Mouse (Mus musculus) neural tube, embryonic 12.5 days (tissue): Measurements from ENCODE around the gene Mia2. TPM values are rescaled to one million over a fixed set of nuclear protein-coding genes. Genes with fewer than 3 reads are reported as not detected.

ENCODE experiments used
- ATAC-seq: fragments of 200-750 bp; cut with Nextera tagmentation; 2 replicates; pipeline ENCODE4 v1.8.0; 2017; ENCODE audit warnings: low read depth, mild to moderate bottlenecking, moderate TSS enrichment, moderate library complexity; ENCODE audit not compliant: low FRiP score
- H3K27ac ChIP-seq: fragments of 300-500 bp; sonication (generic); 2 replicates; pipeline ENCODE4 v1.5.1; 2016
- H3K27me3 ChIP-seq: fragments of 300-500 bp; sonication (generic); replicated peaks from 2 replicates; pipeline ENCODE4 v1.6.1; 2016; ENCODE audit warnings: mild to moderate bottlenecking
- H3K36me3 ChIP-seq: fragments of 300-500 bp; sonication (generic); 2 replicates; pipeline ENCODE4 v1.6.1; 2016; ENCODE audit warnings: mild to moderate bottlenecking
- H3K4me1 ChIP-seq: fragments of 300-500 bp; sonication (generic); 2 replicates; pipeline ENCODE4 v1.6.1; 2016
- H3K4me2 ChIP-seq: fragments of 300-500 bp; sonication (generic); replicated peaks from 2 replicates; pipeline ENCODE4 v1.6.1; 2016; ENCODE audit warnings: mild to moderate bottlenecking
- H3K4me3 ChIP-seq: fragments of 300-500 bp; sonication (generic); 2 replicates; pipeline ENCODE4 v1.5.1; 2016
- H3K9ac ChIP-seq: fragments of 300-500 bp; sonication (generic); 2 replicates; pipeline ENCODE4 v1.6.1; 2016; ENCODE audit warnings: mild to moderate bottlenecking
- H3K9me3 ChIP-seq: fragments of 300-500 bp; sonication (generic); 2 replicates; pipeline ENCODE4 v1.6.1; 2016; ENCODE audit warnings: mild to moderate bottlenecking
- WGBS: fragments of 180-500 bp; shearing (Covaris S2); methylation state at CpG from one replicate; pipeline ENCODE4 v1.1.7; 2016; 5-methylcytosine and 5-hydroxymethylcytosine counted together
- polyA plus RNA-seq: library from polyadenylated mRNA; unstranded; fragments of >200 nt; fragmentation: Nextera tagmentation; extraction: Ambion mirVana; gene quantifications from 2 replicates; pipeline ENCODE4 v1.2.1, GENCODE M21; 2016

The Mia2 gene
- polyA plus RNA-seq, 1 experiment from 2014 or later, result 53.8 TPM

DNA sequence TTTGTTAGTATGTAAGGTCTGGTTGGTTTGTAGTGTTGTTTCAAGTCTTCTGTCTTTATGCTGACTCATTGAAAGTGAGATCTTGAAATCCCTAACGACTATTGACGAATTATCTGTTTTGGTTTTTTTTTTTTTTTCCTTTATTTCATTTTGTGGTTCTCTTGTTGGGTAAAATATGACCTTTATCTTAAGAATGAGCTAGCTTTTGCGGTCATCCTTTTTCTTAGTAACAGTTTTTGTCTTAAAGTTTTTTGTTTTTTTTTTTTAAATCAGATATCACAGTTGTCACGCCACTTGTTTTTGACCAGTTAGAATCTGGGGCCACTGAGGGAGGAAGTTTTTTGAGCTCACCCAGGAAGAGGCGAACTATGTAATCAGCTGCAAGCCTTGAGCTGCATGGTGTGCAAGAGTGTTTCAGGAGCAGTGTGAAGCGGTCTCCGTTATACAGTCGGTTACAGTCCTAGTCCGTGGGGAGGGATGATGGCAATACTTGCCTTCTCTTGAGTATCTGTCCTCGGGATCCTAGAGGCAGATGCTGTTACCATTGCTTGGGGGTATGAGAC lies 37.9 kb downstream of the Mia2 start:
- H3K36me3 ChIP-seq, result peaks cover 7% of the 10 kb centered on the region; the same call in 1 of the 2 replicates
- 0 out of 2 replicates have a peak overlapping the region, but pooled peaks have one; percentile 74 for H3K4me2 ChIP-seq

GRCm38 (mm10) chr12:59135096-59135495 lies 39.5 kb downstream of the Mia2 start:
- H3K9me3 ChIP-seq, result no peaks in the 10 kb centered on the region
- no peaks in the 10 kb centered on the region for H3K27me3 ChIP-seq
- no peak overlapping the region for H3K4me3 ChIP-seq
- WGBS, result 94% methylated on average over 4 of the region's 4 CpGs
- H3K4me2 ChIP-seq, result no peak overlapping the region
- peaks cover 22% of the 10 kb centered on the region for H3K36me3 ChIP-seq
- H3K9ac ChIP-seq, result no peak overlapping the region
- ATAC-seq, result no peak
- peaks cover 18% of the 10 kb centered on the region for H3K4me1 ChIP-seq
- no peak overlapping the region for H3K27ac ChIP-seq

More for the DNA sequence above, 37.9 kb downstream of the Mia2 start:
- Histone ChIP-seq H3K27me3 (no peaks in the 10 kb centered on the region), H3K4me1 (peaks cover 18% of the 10 kb centered on the region), H3K4me3 (no peak overlapping the region), H3K27ac (no peak overlapping the region), H3K9ac (no peak overlapping the region), H3K9me3 (no peaks in the 10 kb centered on the region)
- no peak for ATAC-seq
- 90% methylated on average over 10 of the region's 10 CpGs for WGBS

DNA sequence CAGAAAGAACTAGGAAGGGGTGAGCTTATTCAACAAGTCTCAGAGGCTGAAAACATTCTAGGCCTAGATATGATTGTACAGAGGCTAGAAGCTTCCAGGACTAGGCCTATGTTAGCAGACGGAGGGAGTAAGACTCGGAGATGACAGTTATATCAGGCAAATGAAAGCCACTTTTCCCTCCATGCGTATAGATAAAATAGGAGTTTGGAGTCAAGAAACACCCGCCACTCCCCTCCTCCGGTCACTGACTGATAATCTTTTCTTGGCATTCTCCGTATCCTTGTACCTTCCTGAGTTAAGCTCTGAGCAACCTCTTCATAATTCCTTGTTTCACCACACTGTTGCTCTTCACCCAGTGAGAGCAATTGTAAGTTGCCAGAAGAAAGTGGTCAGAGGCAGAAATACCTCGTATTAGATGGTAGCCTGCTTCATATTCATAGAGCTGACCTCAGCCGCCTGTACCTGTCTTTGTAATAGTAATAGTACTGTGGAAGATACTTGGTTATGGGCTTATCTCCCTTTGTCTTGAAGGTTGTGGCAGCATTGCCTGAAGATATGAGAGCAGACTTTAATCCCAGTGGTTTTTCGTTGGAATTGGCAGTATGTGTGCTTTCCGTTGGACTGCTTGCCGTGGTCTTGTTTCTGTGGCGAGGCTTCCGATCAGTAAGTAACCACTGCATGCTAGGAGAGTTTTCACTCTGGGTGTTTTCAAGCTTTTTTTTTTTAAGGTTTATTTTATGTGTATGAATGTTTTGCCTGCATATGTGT lies 40.1 kb downstream of the Mia2 start:
- Histone ChIP-seq H3K27me3 (no peaks in the 10 kb centered on the region), H3K4me1 (peaks cover 15% of the 10 kb centered on the region), H3K27ac (no peak overlapping the region), H3K36me3 (peaks cover 25% of the 10 kb centered on the region), H3K4me3 (no peak overlapping the region), H3K4me2 (no peak overlapping the region), H3K9me3 (no peaks in the 10 kb centered on the region), H3K9ac (no peak overlapping the region)
- WGBS, result 94% methylated on average over 13 of the region's 13 CpGs
- no peak for ATAC-seq

GRCm38 (mm10) chr12:59137031-59137430 lies 41.4 kb downstream of the Mia2 start:
- Histone ChIP-seq H3K4me3 (no peak overlapping the region), H3K36me3 (peaks cover 34% of the 10 kb centered on the region), H3K9ac (no peak overlapping the region), H3K27me3 (no peaks in the 10 kb centered on the region), H3K4me2 (no peak overlapping the region), H3K27ac (no peak overlapping the region), H3K9me3 (no peaks in the 10 kb centered on the region), H3K4me1 (peaks cover 12% of the 10 kb centered on the region)
- ATAC-seq, result no peak
- 86% methylated on average over 6 of the region's 6 CpGs for WGBS

DNA sequence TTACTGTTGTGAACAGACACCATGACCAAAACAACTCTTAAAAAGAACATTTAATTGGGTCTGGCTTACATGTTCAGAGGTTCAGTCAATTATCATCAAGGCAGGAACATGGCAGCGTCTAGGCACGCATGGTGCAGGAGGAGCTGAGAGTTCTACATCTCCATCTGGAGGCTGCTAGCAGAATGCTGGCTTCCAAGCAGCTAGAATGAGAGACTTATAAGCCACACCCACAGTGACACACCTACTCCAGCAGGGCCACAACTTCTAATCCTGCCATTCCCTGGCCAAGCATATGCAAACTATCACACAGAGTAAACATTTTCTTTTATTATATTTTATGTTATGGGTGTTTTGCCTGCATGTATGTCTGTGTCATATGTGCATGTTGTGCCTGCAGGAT lies 43.8 kb downstream of the Mia2 start:
- WGBS, result 92% methylated on average over 2 of the region's 2 CpGs

GRCm38 (mm10) chr12:59145130-59145529 lies 49.5 kb downstream of the Mia2 start:
- no peak overlapping the region for H3K4me3 ChIP-seq
- ATAC-seq, result no peak
- no peak overlapping the region for H3K27ac ChIP-seq
- peaks cover 49% of the 10 kb centered on the region for H3K36me3 ChIP-seq
- H3K9ac ChIP-seq, result no peak overlapping the region
- H3K4me1 ChIP-seq, result no peaks in the 10 kb centered on the region
- H3K4me2 ChIP-seq, result no peak overlapping the region
- H3K9me3 ChIP-seq, result no peaks in the 10 kb centered on the region
- H3K27me3 ChIP-seq, result no peaks in the 10 kb centered on the region

More for the DNA sequence above, 43.8 kb downstream of the Mia2 start:
- ATAC-seq, result no peak
- Histone ChIP-seq H3K27me3 (no peaks in the 10 kb centered on the region), H3K36me3 (peaks cover 42% of the 10 kb centered on the region), H3K4me1 (no peaks in the 10 kb centered on the region), H3K9me3 (no peaks in the 10 kb centered on the region), H3K4me2 (no peak overlapping the region), H3K27ac (no peak overlapping the region), H3K4me3 (no peak overlapping the region), H3K9ac (no peak overlapping the region)

GRCm38 (mm10) chr12:59149691-59150090 lies 54.1 kb downstream of the Mia2 start:
- no peak for ATAC-seq
- Histone ChIP-seq H3K27me3 (no peaks in the 10 kb centered on the region), H3K27ac (no peak overlapping the region), H3K36me3 (peaks cover 60% of the 10 kb centered on the region), H3K9me3 (no peaks in the 10 kb centered on the region), H3K9ac (no peak overlapping the region), H3K4me2 (no peak overlapping the region), H3K4me3 (no peak overlapping the region), H3K4me1 (no peaks in the 10 kb centered on the region)
- 89% methylated on average over 4 of the region's 4 CpGs for WGBS

- Histone ChIP-seq H3K9me3 (no peaks in the 10 kb centered on the region), H3K9ac (no peak overlapping the region), H3K27ac (no peak overlapping the region), H3K4me1 (no peaks in the 10 kb centered on the region), H3K27me3 (no peaks in the 10 kb centered on the region), H3K4me2 (no peak overlapping the region), H3K4me3 (no peak overlapping the region), H3K36me3 (peaks cover 53% of the 10 kb centered on the region)
- 54% methylated on average over 2 of the region's 2 CpGs for WGBS
- ATAC-seq, result no peak
Measured at GRCm38 (mm10) chr12:59161091-59161490, 65.5 kb downstream of the Mia2 start.

GRCm38 (mm10) chr12:59162797-59163196 lies 67.2 kb downstream of the Mia2 start:
- no peak overlapping the region for H3K27ac ChIP-seq
- no peak overlapping the region for H3K9ac ChIP-seq
- H3K4me2 ChIP-seq, result no peak overlapping the region
- no peak for ATAC-seq
- H3K27me3 ChIP-seq, result no peaks in the 10 kb centered on the region
- H3K4me3 ChIP-seq, result no peak overlapping the region
- WGBS, result 95% methylated on average over 2 of the region's 2 CpGs
- H3K9me3 ChIP-seq, result no peaks in the 10 kb centered on the region
- H3K4me1 ChIP-seq, result no peaks in the 10 kb centered on the region
- peaks cover 46% of the 10 kb centered on the region for H3K36me3 ChIP-seq

GRCm38 (mm10) chr12:59164522-59164921 lies 68.9 kb downstream of the Mia2 start:
- Histone ChIP-seq H3K4me1 (no peaks in the 10 kb centered on the region), H3K27ac (no peak overlapping the region), H3K4me2 (no peak overlapping the region), H3K9me3 (no peaks in the 10 kb centered on the region), H3K9ac (no peak overlapping the region), H3K27me3 (no peaks in the 10 kb centered on the region), H3K36me3 (peaks cover 39% of the 10 kb centered on the region), H3K4me3 (no peak overlapping the region)
- ATAC-seq, result no peak
- WGBS, result 95% methylated on average over 6 of the region's 6 CpGs

DNA sequence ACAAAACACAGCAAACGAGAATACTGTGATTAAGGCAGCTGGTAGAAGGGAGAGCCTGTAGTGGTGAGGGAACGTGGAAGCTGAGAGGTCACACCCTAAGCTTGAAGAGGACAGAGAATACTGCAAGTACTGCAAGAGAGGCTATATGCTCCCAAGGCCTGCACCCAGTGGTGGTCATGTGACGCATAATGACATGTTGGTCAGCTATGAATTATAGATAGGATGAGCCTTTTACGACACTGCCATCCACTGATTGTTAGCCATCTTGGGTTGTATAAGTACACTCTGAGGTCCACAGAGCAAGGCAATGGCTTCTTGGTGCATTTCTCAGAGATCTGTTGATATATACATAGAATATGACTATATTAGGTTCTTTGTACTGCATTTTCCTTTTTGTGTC lies 71.0 kb downstream of the Mia2 start:
- H3K27ac ChIP-seq, result no peak overlapping the region
- 89% methylated on average over 4 of the region's 4 CpGs for WGBS
- no peaks in the 10 kb centered on the region for H3K9me3 ChIP-seq
- H3K4me2 ChIP-seq, result no peak overlapping the region
- no peak overlapping the region for H3K9ac ChIP-seq
- no peak for ATAC-seq
- no peak overlapping the region for H3K4me3 ChIP-seq
- no peaks in the 10 kb centered on the region for H3K27me3 ChIP-seq
- H3K36me3 ChIP-seq, result peaks cover 38% of the 10 kb centered on the region
- H3K4me1 ChIP-seq, result no peaks in the 10 kb centered on the region

DNA sequence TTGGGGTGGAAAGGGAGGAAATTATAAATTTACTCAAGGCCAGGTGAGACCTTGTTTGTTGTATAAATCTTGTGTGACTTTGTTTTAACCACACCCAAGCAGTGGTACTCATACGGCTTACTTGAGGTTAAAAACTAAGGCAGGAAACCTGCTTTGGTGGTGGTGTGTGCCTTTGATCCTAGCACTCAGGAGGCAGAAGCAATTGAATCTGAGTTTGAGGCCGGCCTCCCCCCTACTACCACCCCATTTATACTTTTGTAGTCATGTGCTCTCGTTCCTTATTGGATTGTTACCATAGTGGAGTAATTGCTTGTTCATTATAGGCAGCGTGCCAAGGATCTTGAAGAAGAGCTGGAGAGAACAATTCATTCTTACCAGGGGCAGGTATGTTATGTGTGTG lies 74.3 kb downstream of the Mia2 start:
- Histone ChIP-seq H3K4me1 (no peaks in the 10 kb centered on the region), H3K36me3 (peaks cover 30% of the 10 kb centered on the region), H3K4me3 (no peak overlapping the region), H3K9me3 (no peaks in the 10 kb centered on the region), H3K27ac (no peak overlapping the region), H3K9ac (no peak overlapping the region), H3K27me3 (no peaks in the 10 kb centered on the region), H3K4me2 (no peak overlapping the region)
- 87% methylated on average over 4 of the region's 4 CpGs for WGBS
- ATAC-seq, result no peak

DNA sequence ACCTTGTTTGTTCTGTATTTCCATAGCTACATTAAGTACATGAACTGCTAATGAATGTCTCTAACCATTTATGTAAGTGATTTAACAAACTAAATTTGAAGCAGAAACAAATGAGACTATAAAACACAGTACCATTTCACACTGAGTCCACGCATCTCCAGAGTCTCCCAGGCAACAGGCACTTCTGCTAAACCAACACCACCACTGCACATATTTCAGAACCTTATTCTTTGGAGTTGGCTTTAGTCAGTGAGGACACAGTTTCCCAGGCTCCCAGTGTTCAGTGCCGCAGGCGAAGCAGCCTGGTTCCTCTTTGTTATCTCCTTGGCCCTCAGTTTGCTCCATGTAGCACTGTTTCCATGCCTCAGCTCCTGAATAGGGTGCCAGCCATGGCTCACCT lies 82.2 kb downstream of the Mia2 start:
- Histone ChIP-seq H3K27me3 (no peaks in the 10 kb centered on the region), H3K9me3 (no peaks in the 10 kb centered on the region), H3K9ac (no peak overlapping the region), H3K4me2 (no peak overlapping the region), H3K27ac (no peak overlapping the region), H3K4me1 (no peaks in the 10 kb centered on the region), H3K4me3 (no peak overlapping the region), H3K36me3 (peaks cover 60% of the 10 kb centered on the region)
- ATAC-seq, result no peak
- 84% methylated on average over 3 of the region's 3 CpGs for WGBS
